Mouse (Mus musculus) lung, embryonic 15.5 days (tissue): ENCODE data around the gene Lrrn2. TPM values are rescaled to one million over a fixed set of nuclear protein-coding genes. Genes with fewer than 3 reads are reported as not detected.

Experiments used
- ATAC-seq: fragments of 200-750 bp; cut with Nextera tagmentation; 2 replicates; pipeline ENCODE4 v1.8.0; 2017; ENCODE audit warnings: moderate number of reproducible peaks, borderline replicate concordance; ENCODE audit not compliant: low FRiP score, low TSS enrichment; ENCODE audit errors: extremely low read depth
- H3K27ac ChIP-seq: fragments of 300-500 bp; sonication (generic); 2 replicates; pipeline ENCODE4 v1.5.1; 2015; ENCODE audit warnings: moderate library complexity, mild to moderate bottlenecking, inconsistent platforms
- H3K27me3 ChIP-seq: fragments of 300-500 bp; sonication (generic); 2 replicates; pipeline ENCODE4 v1.6.1; 2015; ENCODE audit warnings: inconsistent platforms
- H3K36me3 ChIP-seq: fragments of 300-500 bp; sonication (generic); 2 replicates; pipeline ENCODE4 v1.6.1; 2015; ENCODE audit warnings: inconsistent platforms
- H3K4me1 ChIP-seq: fragments of 300-500 bp; sonication (generic); 2 replicates; pipeline ENCODE4 v1.6.1; 2015; ENCODE audit warnings: inconsistent platforms
- H3K4me2 ChIP-seq: fragments of 300-500 bp; sonication (generic); 2 replicates; pipeline ENCODE4 v1.6.1; 2015; ENCODE audit warnings: inconsistent platforms, mild to moderate bottlenecking, moderate library complexity
- H3K4me3 ChIP-seq: fragments of 300-500 bp; sonication (generic); 2 replicates; pipeline ENCODE4 v1.5.1; 2015; ENCODE audit warnings: mild to moderate bottlenecking, inconsistent platforms
- H3K9ac ChIP-seq: fragments of 300-500 bp; sonication (generic); 2 replicates; pipeline ENCODE4 v1.6.1; 2015; ENCODE audit warnings: inconsistent platforms
- H3K9me3 ChIP-seq: fragments of 300-500 bp; sonication (generic); 2 replicates; pipeline ENCODE4 v1.6.1; 2016; ENCODE audit warnings: inconsistent platforms
- WGBS: fragments of 180-500 bp; shearing (Covaris S2); methylation state at CpG from one replicate; pipeline ENCODE4 v1.1.7; 2015; 5-methylcytosine and 5-hydroxymethylcytosine counted together
- polyA plus RNA-seq: library from polyadenylated mRNA; unstranded; fragments of >200 nt; fragmentation: Nextera tagmentation; extraction: Ambion mirVana; gene quantifications from 2 replicates; pipeline ENCODE4 v1.2.1, GENCODE M21; 2015

Lrrn2 gene
- polyA plus RNA-seq, 1 experiment from 2014 or later: 4.5 TPM

GRCm38 (mm10) chr1:132888811-132889210, 8.7 kb downstream of the Lrrn2 start:
- 63% methylated on average over 4 of the region's 4 CpGs for WGBS
- Histone ChIP-seq H3K9ac (no peak overlapping the region), H3K27me3 (no peaks in the 10 kb centered on the region; the same call in 1 of the 2 replicates), H3K36me3 (no peaks in the 10 kb centered on the region), H3K9me3 (no peaks in the 10 kb centered on the region), H3K4me2 (no peak overlapping the region), H3K4me3 (no peak overlapping the region), H3K27ac (no peak overlapping the region), H3K4me1 (peaks cover 3% of the 10 kb centered on the region; the same call in 1 of the 2 replicates)
- no peak for ATAC-seq

GRCm38 (mm10) chr1:132890161-132890794, 10.2 kb downstream of the Lrrn2 start:
- H3K4me2 ChIP-seq: no peak overlapping the region
- H3K9me3 ChIP-seq: no peaks in the 10 kb centered on the region

GRCm38 (mm10) chr1:132892065-132892464, 12.0 kb downstream of the Lrrn2 start:
- Histone ChIP-seq H3K9me3 (no peaks in the 10 kb centered on the region), H3K4me3 (no peak overlapping the region), H3K27me3 (no peaks in the 10 kb centered on the region), H3K4me1 (peaks cover 3% of the 10 kb centered on the region; the same call in 1 of the 2 replicates), H3K36me3 (no peaks in the 10 kb centered on the region), H3K27ac (no peak overlapping the region), H3K4me2 (no peak overlapping the region), H3K9ac (no peak overlapping the region)
- 77% methylated on average over 2 of the region's 2 CpGs for WGBS
- no peak for ATAC-seq

More at GRCm38 (mm10) chr1:132890161-132890794, 10.2 kb downstream of the Lrrn2 start:
- H3K9ac ChIP-seq: no peak overlapping the region
- no peaks in the 10 kb centered on the region for H3K27me3 ChIP-seq
- H3K27ac ChIP-seq: no peak overlapping the region
- peak; percentile 24; the same call in 1 of the 2 replicates for ATAC-seq
- no peak overlapping the region for H3K4me3 ChIP-seq
- no peaks in the 10 kb centered on the region for H3K36me3 ChIP-seq
- H3K4me1 ChIP-seq: peaks cover 3% of the 10 kb centered on the region; the same call in 1 of the 2 replicates
- 63% methylated on average over 11 of the region's 11 CpGs for WGBS

DNA sequence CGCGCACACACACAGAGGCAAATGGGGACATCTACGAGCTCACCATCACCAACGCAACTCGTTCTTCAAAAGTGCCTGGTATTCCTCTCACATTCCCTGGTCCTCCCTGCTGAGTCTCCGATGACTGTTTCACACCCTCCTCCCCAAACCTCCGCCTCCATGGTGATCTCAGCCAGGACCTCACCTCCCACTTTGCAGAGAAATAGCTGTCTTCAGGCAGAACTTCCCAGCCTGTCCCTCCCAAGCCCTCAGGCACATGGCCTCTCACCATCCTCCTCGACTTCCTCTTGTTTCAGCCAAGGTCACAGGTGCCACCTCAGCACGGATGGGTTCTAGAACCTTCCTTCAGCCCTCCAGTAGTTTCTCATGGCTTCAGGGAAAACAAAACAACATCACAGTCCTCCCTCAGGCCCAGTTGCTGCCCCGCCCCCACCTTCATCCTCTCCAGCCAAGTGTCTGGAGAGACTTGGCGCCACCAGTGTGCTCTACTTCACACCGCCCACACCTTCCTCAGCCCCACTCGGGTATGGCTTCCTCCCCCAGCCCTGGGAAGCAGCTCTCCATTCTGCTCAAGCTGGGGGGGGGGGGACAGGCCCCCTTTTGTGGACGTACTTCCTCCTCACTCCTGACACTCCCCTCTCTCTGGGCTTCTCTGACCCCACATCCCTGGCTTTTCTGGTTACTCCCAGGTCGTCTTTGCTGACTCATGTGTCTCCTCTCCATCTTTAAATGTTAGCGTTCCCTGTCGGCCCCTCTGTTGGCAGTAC, 13.4 kb downstream of the Lrrn2 start:
- H3K9ac ChIP-seq: no peak overlapping the region
- no peak overlapping the region for H3K27ac ChIP-seq
- no peaks in the 10 kb centered on the region for H3K36me3 ChIP-seq
- no peak overlapping the region for H3K4me2 ChIP-seq
- 45% methylated on average over 17 of the region's 17 CpGs for WGBS
- H3K27me3 ChIP-seq: no peaks in the 10 kb centered on the region
- no peaks in the 10 kb centered on the region for H3K9me3 ChIP-seq
- no peak for ATAC-seq
- peaks cover 3% of the 10 kb centered on the region; the same call in 1 of the 2 replicates for H3K4me1 ChIP-seq
- no peak overlapping the region for H3K4me3 ChIP-seq

- ATAC-seq: no peak
- Histone ChIP-seq H3K4me1 (no peaks in the 10 kb centered on the region), H3K27ac (no peak overlapping the region), H3K36me3 (no peaks in the 10 kb centered on the region), H3K4me3 (no peak overlapping the region), H3K9me3 (no peaks in the 10 kb centered on the region), H3K4me2 (no peak overlapping the region), H3K9ac (no peak overlapping the region), H3K27me3 (no peaks in the 10 kb centered on the region)
- 80% methylated on average over 5 of the region's 6 CpGs for WGBS
Observed at GRCm38 (mm10) chr1:132899029-132899428, 19.0 kb downstream of the Lrrn2 start.

DNA sequence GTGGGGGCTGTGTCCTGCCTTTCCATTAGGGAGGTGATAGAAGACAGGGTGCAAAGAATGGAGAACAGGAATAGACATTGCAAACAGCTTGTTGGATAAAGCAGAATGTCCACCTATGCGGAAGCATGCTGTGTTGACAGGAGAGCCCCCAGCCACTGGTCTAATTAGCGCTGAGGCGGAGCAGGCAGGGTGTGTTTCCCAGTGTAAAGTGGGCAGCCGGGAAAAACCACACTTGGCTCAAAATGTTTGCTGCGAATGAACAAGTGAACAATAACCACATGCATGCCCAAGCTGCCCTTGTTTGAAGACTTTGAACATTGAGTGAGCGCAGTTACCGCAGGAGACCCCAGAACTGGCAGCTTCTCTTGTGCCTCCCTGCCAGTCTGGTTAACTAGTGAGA, 19.6 kb downstream of the Lrrn2 start:
- ATAC-seq: no peak
- Histone ChIP-seq H3K4me1 (no peaks in the 10 kb centered on the region), H3K27me3 (no peaks in the 10 kb centered on the region), H3K27ac (no peak overlapping the region), H3K9ac (no peak overlapping the region), H3K9me3 (no peaks in the 10 kb centered on the region), H3K4me3 (no peak overlapping the region), H3K36me3 (no peaks in the 10 kb centered on the region), H3K4me2 (no peak overlapping the region)
- 66% methylated on average over 7 of the region's 7 CpGs for WGBS

- no peak overlapping the region for H3K4me2 ChIP-seq
- H3K4me1 ChIP-seq: no peaks in the 10 kb centered on the region
- ATAC-seq: no peak
- H3K27me3 ChIP-seq: no peaks in the 10 kb centered on the region
- H3K36me3 ChIP-seq: no peaks in the 10 kb centered on the region
- no peaks in the 10 kb centered on the region for H3K9me3 ChIP-seq
- H3K27ac ChIP-seq: no peak overlapping the region
- H3K9ac ChIP-seq: no peak overlapping the region
- WGBS: 75% methylated on average over 5 of the region's 5 CpGs
- H3K4me3 ChIP-seq: no peak overlapping the region
Observed at GRCm38 (mm10) chr1:132900945-132901344, 20.9 kb downstream of the Lrrn2 start.

DNA sequence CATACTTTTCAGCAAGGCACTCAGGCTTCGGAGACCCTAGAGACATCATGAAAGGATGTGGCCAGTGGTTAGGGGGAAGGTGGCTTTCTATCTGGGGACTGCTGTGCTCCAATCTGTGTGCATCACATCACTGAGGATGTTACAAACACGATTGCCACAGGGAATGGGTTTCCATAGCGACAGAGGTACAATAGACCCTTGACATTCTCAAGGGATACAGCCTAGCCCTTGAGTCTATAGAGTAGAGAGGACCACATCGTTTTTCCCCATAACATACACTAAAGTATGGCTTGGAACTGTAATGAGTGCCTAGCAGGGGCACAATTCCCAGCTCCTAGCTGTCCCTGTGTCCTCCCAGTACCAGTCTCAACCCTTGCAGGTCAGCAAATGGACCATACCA, 23.4 kb downstream of the Lrrn2 start:
- Histone ChIP-seq H3K9me3 (no peaks in the 10 kb centered on the region), H3K4me3 (no peak overlapping the region), H3K9ac (no peak overlapping the region), H3K27ac (no peak overlapping the region), H3K4me2 (no peak overlapping the region), H3K4me1 (no peaks in the 10 kb centered on the region), H3K27me3 (no peaks in the 10 kb centered on the region), H3K36me3 (no peaks in the 10 kb centered on the region)
- 57% methylated on average over 4 of the region's 4 CpGs for WGBS
- ATAC-seq: no peak

DNA sequence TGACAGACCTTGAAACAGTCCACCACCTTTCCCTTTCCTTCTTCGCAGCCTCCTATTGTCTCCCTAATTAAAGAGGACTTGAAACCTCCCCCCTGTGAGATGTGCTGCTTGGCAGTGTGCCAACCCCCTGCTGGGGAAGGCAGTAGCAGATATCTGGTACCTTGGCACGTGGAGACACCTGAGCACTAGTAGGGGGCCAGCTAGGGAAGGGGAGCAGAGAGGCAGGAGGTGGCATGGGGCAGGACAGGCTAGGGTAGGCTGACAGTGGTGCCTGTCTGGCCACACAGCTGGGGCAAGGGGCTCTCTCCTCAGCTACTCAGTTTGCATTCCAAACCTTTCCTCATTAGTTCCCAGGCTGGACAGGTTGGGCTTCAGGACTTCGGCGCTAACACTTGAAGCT, 29.0 kb downstream of the Lrrn2 start:
- Histone ChIP-seq H3K4me1 (no peaks in the 10 kb centered on the region), H3K9me3 (no peaks in the 10 kb centered on the region), H3K27ac (no peak overlapping the region), H3K4me2 (no peak overlapping the region), H3K4me3 (no peak overlapping the region), H3K9ac (no peak overlapping the region), H3K36me3 (no peaks in the 10 kb centered on the region), H3K27me3 (no peaks in the 10 kb centered on the region)
- 64% methylated on average over 4 of the region's 4 CpGs for WGBS
- 0 out of 2 replicates have a peak, but pooled peaks have one; percentile 35 for ATAC-seq

- H3K4me3 ChIP-seq: no peak overlapping the region
- no peak for ATAC-seq
- 69% methylated on average over 1 of the region's 1 CpGs for WGBS
Observed at GRCm38 (mm10) chr1:132909951-132910350, 29.9 kb downstream of the Lrrn2 start.

DNA sequence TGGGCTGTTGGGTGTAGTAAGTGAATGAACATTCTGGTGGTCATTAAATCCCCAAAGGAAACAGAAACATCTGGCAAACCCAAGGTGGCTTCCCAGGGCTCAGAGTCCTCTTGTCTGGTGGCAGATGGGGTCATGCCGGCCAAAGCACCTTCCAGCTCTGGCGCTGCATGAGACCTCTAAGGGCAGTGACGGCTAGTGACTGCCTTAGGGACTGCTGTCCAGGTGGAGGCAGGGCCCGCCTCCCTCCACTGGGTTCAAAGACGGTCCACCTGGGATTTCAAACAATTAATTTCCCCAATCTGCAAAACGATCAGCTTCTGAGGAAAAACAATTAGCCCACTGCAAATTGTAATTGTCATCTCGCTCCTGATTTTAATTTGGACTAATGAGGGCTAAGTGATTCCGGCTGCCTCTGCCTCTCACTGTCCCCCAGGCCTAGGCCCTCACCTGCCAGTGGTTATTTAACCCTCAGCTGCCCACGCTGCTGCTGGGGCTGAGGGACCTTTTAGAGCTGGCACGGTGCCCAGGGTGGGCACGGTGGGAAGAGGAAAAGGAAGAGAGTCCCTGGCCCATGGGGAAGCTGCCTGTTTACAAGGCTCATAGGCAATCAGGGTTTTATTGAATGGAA, 30.5 kb downstream of the Lrrn2 start:
- H3K9me3 ChIP-seq: no peaks in the 10 kb centered on the region
- H3K4me2 ChIP-seq: no peak overlapping the region
- no peaks in the 10 kb centered on the region for H3K27me3 ChIP-seq
- H3K4me1 ChIP-seq: no peaks in the 10 kb centered on the region
- H3K4me3 ChIP-seq: no peak overlapping the region
- H3K27ac ChIP-seq: no peak overlapping the region
- no peak for ATAC-seq
- H3K36me3 ChIP-seq: no peaks in the 10 kb centered on the region
- 63% methylated on average over 11 of the region's 11 CpGs for WGBS
- H3K9ac ChIP-seq: no peak overlapping the region

More at GRCm38 (mm10) chr1:132909951-132910350, 29.9 kb downstream of the Lrrn2 start:
- Histone ChIP-seq H3K4me2 (no peak overlapping the region), H3K27ac (no peak overlapping the region), H3K9ac (no peak overlapping the region), H3K9me3 (no peaks in the 10 kb centered on the region), H3K36me3 (no peaks in the 10 kb centered on the region), H3K4me1 (no peaks in the 10 kb centered on the region), H3K27me3 (no peaks in the 10 kb centered on the region)
